Mouse (Mus musculus) frontal cortex, adult (tissue): ENCODE data around the gene Dynll2.
"Not testable (repeated sequence)": the region's sequence is repeated elsewhere in the genome, so short reads cannot be mapped to it uniquely, and the experiment has no call there.

ENCODE experiments used
- ATAC-seq: cut with Nextera tagmentation; 2 replicates; pipeline ENCODE4 v1.9.2; 2017; ENCODE audit warnings: mild to moderate bottlenecking, moderate library complexity, mixed read lengths; ENCODE audit not compliant: low TSS enrichment

The Dynll2 gene

DNA sequence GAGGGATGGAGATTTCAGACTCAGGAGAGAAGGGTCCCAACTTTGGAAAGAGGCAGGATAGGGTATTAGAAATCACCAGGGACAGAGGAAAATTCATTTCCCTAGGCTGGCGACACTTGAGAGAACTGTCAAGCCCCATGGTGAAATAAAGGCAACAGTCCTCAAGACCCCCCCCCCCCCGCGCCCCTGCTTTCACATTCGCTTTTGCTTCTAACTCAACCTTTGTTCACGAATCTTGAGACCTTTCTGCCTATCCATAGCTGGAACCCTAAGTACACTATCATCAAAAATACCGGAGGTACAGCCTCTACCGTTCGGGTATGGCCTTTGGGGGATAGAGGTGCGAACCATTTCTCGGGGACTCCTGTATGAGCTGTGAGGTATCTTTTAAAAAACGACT, 528 bp upstream of the Dynll2 start:
- ATAC-seq: no peak

DNA sequence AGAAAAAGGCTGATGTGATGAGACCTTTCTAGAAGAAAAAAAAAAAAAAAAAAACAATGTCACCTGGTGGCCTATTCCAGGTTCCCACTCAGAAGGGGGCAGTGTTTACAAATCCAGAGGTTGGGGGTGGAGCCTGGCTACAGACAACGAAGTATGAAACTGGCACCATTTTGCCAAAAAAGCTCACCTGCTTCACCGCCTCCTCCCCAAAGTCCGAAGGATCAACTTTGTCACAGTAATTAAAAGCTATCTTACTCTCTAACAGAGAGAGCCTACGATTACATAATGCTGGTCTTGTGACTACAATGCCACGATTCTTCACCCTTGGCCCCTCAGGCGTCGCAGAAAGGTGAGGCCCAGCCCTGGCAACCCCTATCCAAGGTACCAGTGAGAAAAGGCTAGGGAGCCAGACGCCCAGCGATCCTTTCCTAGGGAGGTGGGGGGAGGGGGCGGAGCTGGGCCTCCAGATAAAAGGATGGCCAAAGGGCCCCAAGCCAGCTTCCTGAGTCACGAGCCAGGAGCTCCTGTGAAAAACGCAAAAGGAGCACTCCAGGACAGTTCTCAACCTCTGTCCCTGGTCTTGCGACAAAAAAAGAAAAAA, 1.1 kb downstream of the Dynll2 start:
- ATAC-seq: no peak

DNA sequence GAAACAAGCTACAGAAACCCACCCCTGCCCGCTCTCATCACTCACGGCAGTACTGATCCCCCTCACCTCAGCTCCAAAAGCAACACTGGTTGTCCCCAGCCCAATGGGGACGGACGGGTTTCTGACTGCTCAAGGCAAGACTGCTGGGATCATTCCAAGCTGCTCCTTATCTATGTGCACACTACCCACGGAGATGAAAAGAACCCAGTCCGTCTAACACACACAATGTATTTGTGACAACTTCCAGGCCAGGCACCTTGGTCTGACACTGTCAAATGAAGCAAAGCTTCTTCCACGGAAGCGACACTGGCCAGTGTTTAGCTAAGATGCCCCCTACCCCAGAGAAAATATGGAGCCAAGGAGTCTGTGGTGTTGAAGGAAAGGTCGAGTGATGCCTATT, 1.7 kb downstream of the Dynll2 start:
- ATAC-seq: no peak

DNA sequence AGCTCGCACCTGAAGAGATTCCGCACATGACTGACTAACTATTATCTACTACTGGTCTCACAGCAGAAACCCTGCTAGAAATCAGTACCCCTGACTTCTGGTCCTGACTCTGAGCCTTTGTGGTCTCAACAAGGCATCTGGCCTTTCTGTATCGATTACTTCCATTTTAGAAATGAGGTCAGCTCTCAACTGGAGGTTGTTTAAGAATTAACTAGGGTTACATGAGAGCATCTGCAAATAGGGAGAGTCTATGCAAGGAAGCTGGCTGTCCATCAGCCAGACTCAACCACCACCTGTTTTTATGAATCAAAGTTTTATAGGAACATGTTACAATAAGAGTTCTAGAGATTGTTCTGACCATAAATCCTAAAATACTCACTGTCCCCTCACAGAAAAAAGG, 2.8 kb downstream of the Dynll2 start:
- ATAC-seq: no peak

DNA sequence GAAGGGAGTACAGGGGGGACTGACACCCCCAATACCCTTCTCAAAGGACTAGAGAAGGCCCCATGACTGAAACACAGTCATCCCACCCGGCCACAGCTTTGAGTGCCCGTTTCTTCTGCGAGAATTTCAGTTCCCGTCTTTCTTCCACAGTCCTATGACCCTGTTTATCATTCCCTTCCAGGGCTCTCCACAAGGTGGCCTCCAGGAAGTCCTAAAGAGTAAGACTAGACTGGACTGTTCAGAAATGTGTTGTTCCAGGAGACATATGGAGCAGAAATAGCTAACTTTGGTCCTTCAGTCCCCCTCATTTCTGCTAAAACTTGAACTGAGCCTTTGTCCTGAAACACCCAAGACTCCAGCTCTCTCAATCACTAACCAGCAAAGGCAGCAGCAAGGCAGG, 8.4 kb downstream of the Dynll2 start:
- no peak for ATAC-seq

DNA sequence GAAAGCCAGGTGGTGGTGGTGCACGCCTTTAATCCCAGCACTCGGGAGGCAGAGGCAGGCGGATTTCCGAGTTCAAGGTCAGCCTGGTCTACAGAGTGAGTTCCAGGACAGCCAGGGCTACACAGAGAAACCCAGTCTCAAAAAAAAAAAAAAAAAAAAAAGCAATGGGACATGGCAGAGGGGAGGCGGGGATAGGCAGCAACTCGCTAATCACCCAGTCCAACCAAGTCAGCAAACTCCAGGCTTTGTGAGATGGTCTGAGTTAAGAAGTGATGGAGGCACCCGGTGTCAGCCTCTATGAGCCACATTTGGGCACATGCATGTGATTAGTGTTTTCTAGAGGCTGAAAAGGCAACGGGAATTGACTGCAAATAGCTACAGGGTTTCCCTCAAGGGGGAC, 10.3 kb downstream of the Dynll2 start:
- not testable (repeated sequence) for ATAC-seq

DNA sequence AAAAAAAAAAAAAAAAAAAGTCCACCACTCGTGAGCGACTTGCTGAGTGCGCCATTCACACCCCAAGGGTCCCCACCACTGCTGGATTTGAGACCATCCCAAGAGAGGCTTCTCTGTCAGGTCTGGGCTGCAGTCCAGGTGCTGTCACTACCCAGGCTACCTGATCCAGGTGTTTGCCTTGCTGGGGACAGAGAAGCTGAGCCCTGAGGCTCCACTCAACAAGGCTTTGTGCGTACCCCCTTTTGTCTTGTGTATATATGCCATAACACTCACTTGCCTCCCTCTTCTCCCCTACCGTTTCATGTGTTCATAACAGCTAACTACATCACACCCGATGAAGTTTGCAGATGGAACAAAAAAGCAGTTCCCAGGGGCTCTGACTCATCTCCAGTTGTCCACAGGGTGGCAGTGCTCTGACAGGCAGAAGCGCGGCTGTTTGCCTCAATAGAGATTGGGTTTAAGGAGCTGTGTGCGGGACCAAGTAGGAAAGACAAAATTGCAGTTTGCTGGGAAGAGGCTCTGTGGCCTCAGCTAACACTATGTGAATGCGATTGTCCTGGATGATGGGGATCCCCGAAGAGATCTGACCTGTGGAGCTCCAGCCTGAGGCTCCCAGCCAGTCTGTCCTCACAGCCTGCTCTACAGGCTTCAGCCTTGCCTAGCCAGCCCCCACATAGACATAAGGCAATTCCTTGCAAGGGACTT, 12.7 kb downstream of the Dynll2 start:
- ATAC-seq: peak; percentile 91

DNA sequence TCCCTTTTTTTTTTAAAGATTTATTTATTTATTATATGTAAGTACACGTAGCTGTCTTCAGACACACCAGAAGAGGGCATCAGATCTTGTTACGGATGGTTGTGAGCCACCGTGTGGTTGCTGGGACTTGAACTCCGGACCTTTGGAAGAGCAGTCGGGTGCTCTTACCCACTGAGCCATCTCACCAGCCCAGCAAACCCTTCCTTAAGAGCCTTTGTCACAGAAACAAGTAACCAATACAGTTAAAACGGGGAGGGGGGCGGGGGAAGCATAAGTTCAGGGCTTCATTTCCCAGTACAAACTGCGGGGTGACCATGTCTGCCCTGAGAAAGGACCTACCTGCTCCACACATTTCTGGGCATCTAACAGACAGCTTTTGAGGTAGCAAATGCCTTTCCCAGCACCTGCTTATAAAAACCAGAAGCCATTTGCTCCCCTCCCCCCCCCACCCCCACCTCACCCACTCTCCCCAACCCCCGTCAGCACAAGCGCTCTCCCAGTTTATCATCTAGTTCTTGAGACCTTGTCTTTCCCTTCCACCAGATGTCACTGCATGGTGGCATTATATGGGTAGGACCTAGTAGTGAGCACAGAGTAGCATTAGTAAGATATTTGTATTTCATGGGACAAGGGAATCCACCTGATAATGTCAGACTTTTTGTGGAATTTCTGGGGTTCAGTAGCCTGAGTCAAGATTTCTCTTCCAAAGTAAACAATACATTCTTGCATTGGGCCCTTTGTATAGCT, 13.6 kb downstream of the Dynll2 start:
- no peak for ATAC-seq

DNA sequence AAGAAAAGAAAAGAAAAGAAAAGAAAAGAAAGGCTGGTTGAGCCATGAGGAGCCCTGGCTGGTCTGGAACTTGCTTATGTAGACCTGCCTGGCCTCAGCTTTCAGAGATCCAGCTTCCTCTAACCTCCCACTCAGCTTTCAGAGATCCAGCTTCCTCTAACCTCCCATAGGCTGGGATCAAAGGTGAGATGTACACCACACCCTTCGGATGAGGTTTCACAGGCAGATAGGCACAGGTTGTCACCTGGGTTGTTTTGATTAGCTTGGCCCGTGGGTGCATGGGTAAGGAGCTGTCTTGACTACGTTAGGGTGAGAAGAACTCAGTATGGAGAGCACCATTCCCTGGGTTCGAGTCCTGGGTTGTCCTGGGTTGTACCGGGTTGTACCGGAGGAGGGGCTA, 14.5 kb downstream of the Dynll2 start:
- no peak for ATAC-seq

DNA sequence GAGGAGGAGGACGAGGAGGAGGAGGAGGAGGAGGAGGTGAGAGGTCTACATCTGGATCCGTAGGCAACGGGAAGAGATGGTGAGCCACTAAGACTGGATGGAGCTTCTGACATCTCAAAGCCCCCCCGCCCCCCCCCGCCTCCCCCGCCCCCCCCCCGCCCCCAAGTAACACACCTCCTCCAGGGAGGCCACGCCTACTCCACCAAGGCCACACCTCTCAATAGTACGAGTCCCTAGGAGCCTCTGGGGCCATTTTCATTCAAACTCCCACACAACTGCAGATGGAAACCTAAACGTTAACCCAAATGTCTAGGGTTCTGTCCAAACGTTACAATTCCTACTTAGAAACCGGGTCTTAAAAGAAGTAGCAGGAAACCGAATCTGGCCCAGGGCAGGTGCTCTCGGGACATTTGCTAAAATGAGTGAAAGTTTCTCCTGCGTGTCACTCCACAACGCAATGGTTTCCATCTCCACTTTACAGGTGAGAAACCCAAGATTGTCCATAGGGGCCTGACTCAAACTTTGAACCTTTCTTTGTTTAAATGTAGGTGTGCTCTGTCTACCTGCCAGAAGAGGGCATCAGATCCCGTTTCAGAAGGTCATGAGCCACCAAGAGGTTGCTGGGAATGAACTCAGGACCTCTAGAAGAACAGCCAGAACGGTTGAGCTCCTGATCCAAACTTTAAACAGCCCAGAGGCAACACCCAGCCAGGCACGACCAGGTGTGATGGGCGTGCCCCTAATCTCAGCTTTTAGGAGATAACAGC, 18.8 kb downstream of the Dynll2 start:
- ATAC-seq: no peak

DNA sequence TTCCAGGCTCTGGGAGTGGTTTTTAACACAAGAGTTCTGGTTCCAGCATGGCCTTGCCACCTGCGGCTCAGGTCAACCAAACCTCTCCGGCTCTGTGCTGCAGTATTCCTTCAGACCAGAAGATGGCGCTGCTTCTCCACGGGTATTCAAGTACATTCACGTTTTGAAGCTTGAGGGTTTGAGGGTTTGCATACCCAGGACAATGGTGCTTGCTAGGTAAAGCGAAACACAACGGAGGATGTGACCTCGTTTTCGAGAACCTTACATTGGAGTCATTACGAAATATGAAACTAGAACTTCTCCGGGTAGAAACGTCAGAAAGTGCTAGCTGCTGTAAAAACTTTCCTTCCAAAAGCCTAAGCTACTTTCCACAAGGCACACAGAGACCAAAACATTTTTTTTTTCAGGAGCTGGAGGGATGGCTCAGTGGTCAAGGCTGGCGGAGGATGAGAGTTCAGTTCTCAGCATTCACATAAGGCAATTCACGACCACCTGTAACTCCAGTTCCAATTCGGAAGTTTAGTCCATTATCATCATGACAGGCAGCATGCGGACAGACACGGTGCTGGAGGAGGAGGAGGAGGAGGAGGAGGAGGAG, 19.5 kb downstream of the Dynll2 start:
- ATAC-seq: peak; percentile 74

DNA sequence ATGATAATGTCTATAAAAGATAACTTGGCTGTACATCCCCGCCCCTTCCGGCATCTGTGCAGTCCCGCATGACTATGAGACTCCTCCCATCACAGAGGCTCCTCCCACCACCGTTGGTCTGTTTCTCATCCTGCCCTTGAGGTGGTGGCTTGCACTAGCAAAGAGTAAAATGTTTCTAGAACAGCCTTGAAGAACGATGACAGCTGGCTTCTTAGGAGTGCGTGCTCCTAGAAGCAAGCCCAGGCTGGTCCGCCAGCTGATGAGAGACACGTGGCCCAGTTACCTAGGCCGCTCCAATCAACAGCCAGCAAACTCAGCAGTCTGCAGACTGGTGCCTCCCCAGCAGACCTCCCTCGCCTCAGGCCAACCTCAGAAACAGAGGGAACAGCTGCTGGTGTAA, 21.1 kb downstream of the Dynll2 start:
- no peak; the same call in 1 of the 2 replicates for ATAC-seq

DNA sequence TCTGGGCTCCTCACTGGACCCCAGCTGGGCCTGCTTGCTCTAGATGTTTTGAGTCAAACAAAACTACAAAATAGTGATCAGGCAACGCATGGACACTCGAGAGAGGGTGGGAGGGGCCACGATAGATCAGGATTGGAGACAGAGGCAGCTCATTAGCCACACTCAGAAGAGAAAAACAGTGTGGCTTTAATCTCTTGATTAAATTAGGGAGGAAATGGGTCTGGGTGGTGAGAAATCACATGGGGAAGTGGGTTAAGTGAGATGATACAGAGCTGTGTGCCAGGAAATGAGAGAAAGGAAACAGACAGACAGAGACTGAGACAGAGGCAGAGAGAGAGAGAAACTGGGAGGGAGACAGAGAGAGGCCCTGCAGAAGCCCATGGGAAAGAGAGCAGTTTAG, 22.0 kb downstream of the Dynll2 start:
- ATAC-seq: no peak

DNA sequence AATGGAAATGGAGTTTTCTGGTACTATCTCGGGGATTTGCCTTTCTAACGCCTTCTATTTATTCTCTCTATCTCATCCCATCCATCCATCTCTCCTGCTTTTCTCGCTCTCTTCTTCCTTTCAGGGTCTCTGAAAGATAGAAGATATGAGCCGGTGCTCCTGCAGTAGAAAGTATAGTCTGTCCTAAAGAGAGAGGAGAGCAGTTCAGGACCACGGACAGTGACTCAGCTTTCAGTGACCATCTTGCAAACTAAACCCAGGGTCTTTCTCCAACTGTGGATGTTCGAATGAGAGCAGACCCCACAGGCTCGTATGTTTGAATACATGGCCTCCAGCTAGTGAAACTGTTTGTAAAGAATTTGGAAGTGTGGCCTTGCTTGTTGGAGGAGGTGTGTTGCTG, 30.3 kb downstream of the Dynll2 start:
- no peak for ATAC-seq

DNA sequence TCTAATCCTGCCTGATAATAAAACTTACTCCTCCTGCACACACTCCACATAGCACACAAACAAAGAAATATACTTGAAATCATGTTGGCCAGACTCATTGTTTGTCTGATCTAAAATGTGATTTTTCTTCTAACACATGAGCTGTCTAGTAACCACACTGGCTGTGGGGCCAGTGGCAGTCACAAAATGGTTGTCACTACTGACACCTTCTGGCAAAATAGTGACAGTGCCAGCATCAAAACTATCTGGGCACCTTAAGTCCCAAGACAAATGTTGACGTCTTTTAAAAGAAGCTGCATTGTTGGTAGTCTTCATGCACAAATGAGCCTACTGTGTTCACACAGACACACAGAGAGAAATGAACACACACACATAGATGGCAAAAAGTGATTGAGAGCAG, 32.2 kb downstream of the Dynll2 start:
- peak; percentile 78; the same call in 1 of the 2 replicates for ATAC-seq

DNA sequence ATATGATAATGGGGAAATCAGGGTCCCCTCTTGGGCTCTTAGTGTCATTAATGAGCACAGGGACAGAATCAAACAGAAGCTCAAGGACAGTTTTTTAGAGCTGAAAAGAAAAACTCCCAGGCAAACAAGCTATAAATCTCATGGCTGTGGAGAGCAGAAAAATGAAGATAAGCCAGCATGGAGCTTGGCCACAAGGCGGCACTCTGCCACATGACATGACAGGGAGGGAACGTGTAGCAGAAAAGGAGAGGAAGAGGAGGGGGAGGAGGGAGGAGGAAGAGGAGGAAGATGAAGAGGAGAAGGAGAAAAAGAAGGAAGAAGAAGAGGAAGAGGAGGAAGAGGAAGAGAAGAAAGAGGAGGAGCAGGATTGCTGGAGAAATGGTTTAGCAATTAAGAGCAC, 37.3 kb downstream of the Dynll2 start:
- peak; percentile 50; the same call in 1 of the 2 replicates for ATAC-seq

DNA sequence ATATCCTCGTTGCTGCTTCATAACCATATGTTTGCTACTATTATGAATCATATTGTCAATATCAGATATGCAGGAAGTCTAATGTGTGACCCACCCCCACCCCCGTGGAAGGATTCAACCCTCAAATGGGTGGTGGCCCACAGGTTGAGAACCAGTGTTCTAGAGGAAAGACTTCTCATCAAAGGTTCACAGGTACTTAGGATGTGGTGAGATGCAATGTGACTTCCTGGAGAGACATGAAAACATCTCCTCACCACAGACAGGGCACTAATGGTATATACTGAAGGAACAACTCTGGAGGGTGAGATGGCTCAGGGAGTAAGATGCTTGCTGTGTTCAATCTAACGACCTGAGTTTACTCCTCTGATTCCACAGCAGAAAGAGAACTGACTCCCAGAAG, 51.9 kb downstream of the Dynll2 start:
- no peak for ATAC-seq

DNA sequence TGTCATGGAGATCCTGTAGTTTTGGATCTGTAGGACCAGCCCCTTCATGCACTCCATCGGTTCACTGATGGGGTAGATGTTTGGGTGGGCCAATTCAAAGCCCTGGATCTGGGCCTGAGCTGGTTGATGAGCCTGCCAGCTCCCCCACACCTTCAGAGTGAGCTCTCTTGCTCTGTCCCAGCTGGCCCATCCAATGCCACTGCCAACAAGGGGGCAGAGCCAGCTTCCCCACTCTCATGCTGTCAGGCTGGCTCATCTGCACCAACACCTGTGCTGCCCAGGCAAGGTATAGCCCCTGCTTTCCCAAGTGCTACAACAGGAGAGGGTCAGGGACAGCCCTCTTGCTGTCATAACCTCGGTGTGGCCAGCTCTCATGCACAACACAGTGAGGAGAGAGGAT, 53.6 kb downstream of the Dynll2 start:
- ATAC-seq: no peak

DNA sequence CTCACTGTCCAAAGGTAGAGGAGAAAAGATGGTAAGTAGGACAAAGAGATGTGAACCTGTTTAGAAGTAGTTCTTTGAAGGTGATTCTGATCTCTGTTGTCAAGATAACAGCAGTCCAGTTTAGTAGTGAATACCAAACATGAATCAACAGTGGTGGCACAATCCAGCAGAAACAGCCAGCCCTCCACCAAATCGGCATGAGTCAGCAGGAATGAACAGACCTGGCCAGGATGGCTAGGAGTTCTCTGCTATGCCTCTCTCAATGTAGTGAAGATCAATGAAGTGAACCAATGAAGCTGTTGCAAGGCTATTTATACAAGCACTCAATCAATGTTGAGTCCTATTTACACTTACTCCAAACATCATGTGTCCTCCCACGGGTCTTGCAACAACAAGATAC, 57.0 kb downstream of the Dynll2 start:
- no peak for ATAC-seq
